Mouse (Mus musculus): ENCODE results near the gene Bpifc.
A peak's percentile ranks its signal among the peaks of the same experiment; 100 is the strongest.
"Not testable (repeated sequence)": the region's sequence is repeated elsewhere in the genome, so short reads cannot be mapped to it uniquely, and the experiment has no call there.

Bpifc gene

GRCm38 (mm10) chr10:86011781-86012180 lies at the start of gene Bpifc:
Bpifc (minus strand) TSS chr10:86011895.
- DNase-seq: no peak

- no peak for DNase-seq
Observed at GRCm38 (mm10) chr10:86060267-86060666, 48.6 kb upstream of the Bpifc start.

- no peak for DNase-seq
Observed at GRCm38 (mm10) chr10:86057712-86058111, 46.0 kb upstream of the Bpifc start.

- no peak for DNase-seq
Observed at GRCm38 (mm10) chr10:86057286-86057685, 45.6 kb upstream of the Bpifc start.

- DNase-seq: no peak
Observed at GRCm38 (mm10) chr10:86056297-86056903, 44.7 kb upstream of the Bpifc start.

GRCm38 (mm10) chr10:86052818-86053522 lies 41.3 kb upstream of the Bpifc start:
- DNase-seq: no peak

GRCm38 (mm10) chr10:86050522-86050921 lies 38.8 kb upstream of the Bpifc start:
- DNase-seq: no peak

GRCm38 (mm10) chr10:86047786-86048185 lies 36.1 kb upstream of the Bpifc start:
- no peak for DNase-seq

- no peak for DNase-seq
Observed at GRCm38 (mm10) chr10:86046371-86046770, 34.7 kb upstream of the Bpifc start.

- DNase-seq: no peak
Observed at GRCm38 (mm10) chr10:86044066-86044465, 32.4 kb upstream of the Bpifc start.

- no peak for DNase-seq
Observed at GRCm38 (mm10) chr10:86043651-86044050, 32.0 kb upstream of the Bpifc start.

- DNase-seq: no peak
Observed at GRCm38 (mm10) chr10:86034007-86034728, 22.5 kb upstream of the Bpifc start.

- no peak for DNase-seq
Observed at GRCm38 (mm10) chr10:86032517-86032916, 20.8 kb upstream of the Bpifc start.

GRCm38 (mm10) chr10:86030743-86031142 lies 19.0 kb upstream of the Bpifc start:
- DNase-seq: no peak

GRCm38 (mm10) chr10:86026807-86027206 lies 15.1 kb upstream of the Bpifc start:
- not testable (repeated sequence) for DNase-seq

- no peak for DNase-seq
Observed at GRCm38 (mm10) chr10:86026354-86026753, 14.7 kb upstream of the Bpifc start.

- DNase-seq: no peak
Observed at GRCm38 (mm10) chr10:86025906-86026305, 14.2 kb upstream of the Bpifc start.

GRCm38 (mm10) chr10:86023149-86023548 lies 11.5 kb upstream of the Bpifc start:
- no peak for DNase-seq

- no peak for DNase-seq
Observed at GRCm38 (mm10) chr10:86022474-86022816, 10.8 kb upstream of the Bpifc start.

- peak; percentile 89 for DNase-seq
Observed at GRCm38 (mm10) chr10:86021749-86022473, 10.2 kb upstream of the Bpifc start, which contains the start of gene Fbxo7. Fbxo7 (plus strand) TSS chr10:86021972.

- DNase-seq: no peak
Observed at GRCm38 (mm10) chr10:86021408-86021748, 9.7 kb upstream of the Bpifc start.

- DNase-seq: no peak
Observed at GRCm38 (mm10) chr10:86018813-86019212, 7.1 kb upstream of the Bpifc start.

- no peak for DNase-seq
Observed at GRCm38 (mm10) chr10:86017781-86018180, 6.1 kb upstream of the Bpifc start.

Measured in thymus, postnatal 25 days (tissue).